Mouse (Mus musculus) G1E (cell line): ENCODE measurements around the gene A830018L16Rik.

Source experiments
- CTCF ChIP-seq: IDR thresholded peaks from 2 replicates; pipeline ENCODE4 v1.5.1; 2012; ENCODE audit warnings: low read depth, low read length, inconsistent platforms, mixed read lengths
- GATA1 ChIP-seq: IDR thresholded peaks from 2 replicates; pipeline ENCODE4 v1.6.1; 2012; ENCODE audit warnings: borderline replicate concordance, low read length, inconsistent platforms, mixed read lengths
- GATA2 ChIP-seq: IDR thresholded peaks from 2 replicates; pipeline ENCODE4 v1.6.1; 2012; ENCODE audit warnings: low read depth, low read length, inconsistent platforms, borderline replicate concordance
- POLR2AphosphoS5 ChIP-seq: IDR thresholded peaks from 2 replicates; pipeline ENCODE4 v1.6.1; 2012; ENCODE audit warnings: low read depth, low read length, inconsistent platforms; ENCODE audit not compliant: insufficient replicate concordance
- TAL1 ChIP-seq: conservative IDR thresholded peaks from 2 replicates; pipeline ENCODE4 v1.6.1; 2012; ENCODE audit warnings: low read depth, low read length, inconsistent platforms, mixed read lengths

DNA sequence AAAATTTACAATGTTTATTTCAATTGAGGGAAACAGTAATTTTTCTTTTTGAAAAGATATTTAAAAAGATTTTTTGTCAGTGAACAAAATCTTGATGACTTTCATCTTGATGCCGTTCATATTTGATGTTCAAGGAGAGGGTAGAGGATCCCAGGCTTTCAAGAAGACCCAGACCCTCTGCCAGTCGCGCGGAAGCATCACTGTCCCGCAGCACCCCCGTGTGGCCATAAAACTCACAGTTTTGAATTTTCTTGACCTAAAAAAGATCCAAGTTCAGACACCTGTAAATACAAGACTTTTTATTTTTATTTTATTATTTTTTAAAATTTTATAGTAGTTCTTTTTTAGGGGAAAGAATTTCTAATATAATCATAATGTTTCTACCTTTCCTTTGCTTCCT, 151.4 kb downstream of the A830018L16Rik start:
- TF ChIP-seq CTCF (no peak), POLR2AphosphoS5 (no peak), GATA1 (no peak), GATA2 (no peak), TAL1 (no peak)
